Mouse (Mus musculus) kidney, adult 2 months (tissue): ENCODE data around the gene Rab39.

Experiments
- CTCF ChIP-seq: fragments of 200-500 bp; conservative IDR thresholded peaks from 2 replicates; pipeline ENCODE4 v1.5.1; 2011; ENCODE audit warnings: low read depth, mild to moderate bottlenecking, control low read depth, low read length, moderate library complexity, mixed read lengths; ENCODE audit not compliant: insufficient read depth, insufficient read length
- POLR2A ChIP-seq: fragments of 200-500 bp; IDR thresholded peaks from one replicate; pipeline ENCODE4 v1.6.1; 2011; ENCODE audit warnings: low read depth, low read length, control low read depth

DNA sequence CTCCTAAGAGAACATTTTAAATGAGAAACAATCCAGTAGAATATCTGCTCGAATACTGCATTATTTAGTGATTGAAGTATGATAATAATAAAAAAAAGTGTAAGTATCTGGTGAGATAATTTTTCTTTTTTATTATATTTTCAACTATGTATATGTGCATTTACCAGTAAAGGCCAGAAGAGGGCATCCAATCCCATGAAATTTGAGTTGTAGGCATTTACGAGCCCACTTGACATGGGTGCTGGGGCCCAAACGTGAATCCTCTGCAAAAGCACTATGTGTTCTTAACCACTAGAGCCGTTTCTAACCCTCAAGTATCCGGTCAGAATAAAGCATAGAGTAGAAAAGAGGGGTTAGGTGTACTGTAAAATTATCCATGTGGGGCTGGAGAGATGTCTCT lies 44.9 kb upstream of the Rab39 start:
- no peak for TF ChIP-seq POLR2A
- TF ChIP-seq CTCF = peak; percentile 47
